11 mouse cellular contexts compared by ENCODE assay signal in genomic region chr12:85907896-85908295, GRCm38 (mm10).
"Had no signal": no experiment of that assay in that cellular context is flagged by ENCODE, and none has a peak within 500 bp of the region (broad histone marks: within the 10 kb centered on the region; RNA-seq: fewer than 3 reads in every experiment).

No protein-coding gene starts in this region.

- H3K4me1 ChIP-seq: limb, embryonic 15.5 days; neural tube, embryonic 15.5 days had no signal

- ATAC-seq: intestine, embryonic 16.5 days; liver, embryonic 12.5 days had no signal

- H3K4me2 ChIP-seq: limb, embryonic 15.5 days; liver, embryonic 12.5 days; lung, embryonic 14.5 days; neural tube, embryonic 15.5 days had no signal

- H3K27me3 ChIP-seq: limb, embryonic 15.5 days; liver, embryonic 12.5 days; neural tube, embryonic 15.5 days had no signal

- H3K4me3 ChIP-seq: limb, embryonic 15.5 days; liver, embryonic 12.5 days; myocyte; neural tube, embryonic 15.5 days had no signal

- H3K9ac ChIP-seq: limb, embryonic 15.5 days; liver, embryonic 12.5 days; lung, embryonic 14.5 days; neural tube, embryonic 15.5 days had no signal

- H3K9me3 ChIP-seq: limb, embryonic 15.5 days; liver, embryonic 12.5 days; neural tube, embryonic 15.5 days had no signal

- H3K27ac ChIP-seq: limb, embryonic 15.5 days; liver, embryonic 12.5 days; neural tube, embryonic 15.5 days had no signal

- H3K36me3 ChIP-seq: limb, embryonic 15.5 days had no signal

- DNase-seq: kidney, adult 2 months; kidney, postnatal 25 days; lung, embryonic 14.5 days; right cerebral cortex, postnatal 14 days; thymus, adult 18-20 months; thymus, postnatal 25 days had no signal
